Mouse (Mus musculus): ENCODE results near the gene Dnaja1. TPM values are rescaled to one million over a fixed set of nuclear protein-coding genes. Genes with fewer than 3 reads are reported as not detected.

Dnaja1 gene
- polyA plus RNA-seq, 1 experiment from 2014 or later, result 481 TPM

- no peak overlapping the region for H3K27ac ChIP-seq (ENCODE audit: low read length)
- H3K9ac ChIP-seq (replicated peaks; ENCODE audit: low read length), result no peak overlapping the region
- no peak for ATAC-seq (ENCODE audit: low FRiP score, low TSS enrichment)
- H3K27me3 ChIP-seq (ENCODE audit: insufficient read depth, low read length), result no peaks in the 10 kb centered on the region
- peaks cover 45% of the 10 kb centered on the region for H3K36me3 ChIP-seq (ENCODE audit: insufficient read depth, low read length)
- H3K4me2 ChIP-seq (replicated peaks; ENCODE audit: low read depth, low read length), result no peak overlapping the region
- no peak overlapping the region for H3K4me3 ChIP-seq (ENCODE audit: low read length)
- peaks cover 22% of the 10 kb centered on the region for H3K4me1 ChIP-seq (ENCODE audit: insufficient read depth, low read length)
- WGBS, result 87% methylated on average over 1 of the region's 1 CpGs
- H3K9me3 ChIP-seq (ENCODE audit: low read length), result no peaks in the 10 kb centered on the region
These were observed 5.3 kb downstream of the Dnaja1 start for GRCm38 (mm10) chr4:40727247-40727646.

GRCm38 (mm10) chr4:40731262-40731661 lies 9.3 kb downstream of the Dnaja1 start:
- peaks cover 53% of the 10 kb centered on the region for H3K36me3 ChIP-seq (ENCODE audit: insufficient read depth, low read length)
- no peak overlapping the region for H3K9ac ChIP-seq (replicated peaks; ENCODE audit: low read length)
- no peaks in the 10 kb centered on the region for H3K27me3 ChIP-seq (ENCODE audit: insufficient read depth, low read length)
- H3K9me3 ChIP-seq (ENCODE audit: low read length), result no peaks in the 10 kb centered on the region
- no peak for ATAC-seq (ENCODE audit: low FRiP score, low TSS enrichment)
- no peak overlapping the region for H3K4me2 ChIP-seq (replicated peaks; ENCODE audit: low read depth, low read length)
- H3K27ac ChIP-seq (ENCODE audit: low read length), result no peak overlapping the region
- no peaks in the 10 kb centered on the region for H3K4me1 ChIP-seq (ENCODE audit: insufficient read depth, low read length)
- H3K4me3 ChIP-seq (ENCODE audit: low read length), result no peak overlapping the region

- 78% methylated on average over 1 of the region's 1 CpGs for WGBS
- H3K4me1 ChIP-seq (ENCODE audit: insufficient read depth, low read length), result no peaks in the 10 kb centered on the region
- no peak overlapping the region for H3K4me2 ChIP-seq (replicated peaks; ENCODE audit: low read depth, low read length)
- H3K9ac ChIP-seq (replicated peaks; ENCODE audit: low read length), result no peak overlapping the region
- no peaks in the 10 kb centered on the region for H3K27me3 ChIP-seq (ENCODE audit: insufficient read depth, low read length)
- H3K36me3 ChIP-seq (ENCODE audit: insufficient read depth, low read length), result peaks cover 54% of the 10 kb centered on the region
- ATAC-seq (ENCODE audit: low FRiP score, low TSS enrichment), result peak; percentile 51; the same call in 1 of the 2 replicates
- no peak overlapping the region for H3K4me3 ChIP-seq (ENCODE audit: low read length)
- H3K27ac ChIP-seq (ENCODE audit: low read length), result no peak overlapping the region
- no peaks in the 10 kb centered on the region for H3K9me3 ChIP-seq (ENCODE audit: low read length)
These were observed 13.4 kb downstream of the Dnaja1 start for GRCm38 (mm10) chr4:40735351-40735750.

- H3K36me3 ChIP-seq (ENCODE audit: insufficient read depth, low read length), result peaks cover 24% of the 10 kb centered on the region
- H3K9me3 ChIP-seq (ENCODE audit: low read length), result no peaks in the 10 kb centered on the region
- 0 out of 2 replicates have a peak, but pooled peaks cover 3% of the 10 kb centered on the region for H3K27me3 ChIP-seq (ENCODE audit: insufficient read depth, low read length)
- H3K4me2 ChIP-seq (replicated peaks; ENCODE audit: low read depth, low read length), result peak overlapping the region; percentile 84
- peak overlapping the region; percentile 99 for H3K4me3 ChIP-seq (ENCODE audit: low read length)
- no peaks in the 10 kb centered on the region for H3K4me1 ChIP-seq (ENCODE audit: insufficient read depth, low read length)
- H3K27ac ChIP-seq (ENCODE audit: low read length), result peak overlapping the region; percentile 56; the same call in 1 of the 2 replicates
- peak; percentile 87 for ATAC-seq (ENCODE audit: low FRiP score, low TSS enrichment)
- under 1% methylated on average over 39 of the region's 39 CpGs for WGBS
- H3K9ac ChIP-seq (replicated peaks; ENCODE audit: low read length), result peak overlapping the region; percentile 97
These were observed 35.3 kb downstream of the Dnaja1 start for GRCm38 (mm10) chr4:40757157-40757779.

GRCm38 (mm10) chr4:40757780-40758420 lies 36.0 kb downstream of the Dnaja1 start, which contains the start of gene Smu1:
Gene Smu1, minus strand, starts transcription at chr4:40757923.
- ATAC-seq (ENCODE audit: low FRiP score, low TSS enrichment), result peak; percentile 97
- WGBS, result under 1% methylated on average over 40 of the region's 40 CpGs
- 0 out of 2 replicates have a peak, but pooled peaks cover 3% of the 10 kb centered on the region for H3K27me3 ChIP-seq (ENCODE audit: insufficient read depth, low read length)

GRCm38 (mm10) chr4:40759876-40760275 lies 37.9 kb downstream of the Dnaja1 start:
- H3K4me2 ChIP-seq (replicated peaks; ENCODE audit: low read depth, low read length), result no peak overlapping the region
- no peak overlapping the region for H3K4me3 ChIP-seq (ENCODE audit: low read length)
- H3K27me3 ChIP-seq (ENCODE audit: insufficient read depth, low read length), result 0 out of 2 replicates have a peak, but pooled peaks cover 3% of the 10 kb centered on the region
- peaks cover 4% of the 10 kb centered on the region for H3K36me3 ChIP-seq (ENCODE audit: insufficient read depth, low read length)
- H3K27ac ChIP-seq (ENCODE audit: low read length), result no peak overlapping the region
- no peak for ATAC-seq (ENCODE audit: low FRiP score, low TSS enrichment)
- no peaks in the 10 kb centered on the region for H3K9me3 ChIP-seq (ENCODE audit: low read length)
- no peaks in the 10 kb centered on the region for H3K4me1 ChIP-seq (ENCODE audit: insufficient read depth, low read length)
- H3K9ac ChIP-seq (replicated peaks; ENCODE audit: low read length), result no peak overlapping the region
- 51% methylated on average over 5 of the region's 5 CpGs for WGBS

More at GRCm38 (mm10) chr4:40757780-40758420, 36.0 kb downstream of the Dnaja1 start, which contains the start of gene Smu1:
- no peaks in the 10 kb centered on the region for H3K4me1 ChIP-seq (ENCODE audit: insufficient read depth, low read length)
- peak within 1 kb of the TSS; percentile 97 for H3K9ac ChIP-seq (replicated peaks; ENCODE audit: low read length)
- H3K4me3 ChIP-seq (ENCODE audit: low read length), result peak within 1 kb of the TSS; percentile 99
- no peaks in the 10 kb centered on the region for H3K9me3 ChIP-seq (ENCODE audit: low read length)
- peak within 1 kb of the TSS; percentile 56; the same call in 1 of the 2 replicates for H3K27ac ChIP-seq (ENCODE audit: low read length)
- peak within 1 kb of the TSS; percentile 84 for H3K4me2 ChIP-seq (replicated peaks; ENCODE audit: low read depth, low read length)
- peaks cover 19% of the 10 kb centered on the region for H3K36me3 ChIP-seq (ENCODE audit: insufficient read depth, low read length)

- Histone ChIP-seq H3K4me3 (ENCODE audit: low read length) (no peak overlapping the region), H3K9me3 (ENCODE audit: low read length) (no peaks in the 10 kb centered on the region), H3K36me3 (ENCODE audit: insufficient read depth, low read length) (no peaks in the 10 kb centered on the region), H3K27ac (ENCODE audit: low read length) (peak overlapping the region; percentile 65), H3K27me3 (ENCODE audit: insufficient read depth, low read length) (no peaks in the 10 kb centered on the region), H3K4me1 (ENCODE audit: insufficient read depth, low read length) (peaks cover 29% of the 10 kb centered on the region), H3K4me2 (replicated peaks; ENCODE audit: low read depth, low read length) (peak overlapping the region; percentile 46), H3K9ac (replicated peaks; ENCODE audit: low read length) (peak overlapping the region; percentile 45; the same call in 1 of the 2 replicates)
- ATAC-seq (ENCODE audit: low FRiP score, low TSS enrichment), result peak; percentile 67; the same call in 1 of the 2 replicates
- WGBS, result 16% methylated on average over 12 of the region's 12 CpGs
These were observed 52.6 kb downstream of the Dnaja1 start for GRCm38 (mm10) chr4:40774279-40775259.

GRCm38 (mm10) chr4:40776416-40776815 lies 54.5 kb downstream of the Dnaja1 start:
- 78% methylated on average over 4 of the region's 4 CpGs for WGBS
- no peak for ATAC-seq (ENCODE audit: low FRiP score, low TSS enrichment)

GRCm38 (mm10) chr4:40777116-40777515 lies 55.2 kb downstream of the Dnaja1 start:
- 21% methylated on average over 2 of the region's 2 CpGs for WGBS
- Histone ChIP-seq H3K27ac (ENCODE audit: low read length) (peak overlapping the region; percentile 30; the same call in 1 of the 2 replicates), H3K27me3 (ENCODE audit: insufficient read depth, low read length) (no peaks in the 10 kb centered on the region), H3K9me3 (ENCODE audit: low read length) (no peaks in the 10 kb centered on the region), H3K4me1 (ENCODE audit: insufficient read depth, low read length) (peaks cover 43% of the 10 kb centered on the region), H3K4me2 (replicated peaks; ENCODE audit: low read depth, low read length) (no peak overlapping the region), H3K36me3 (ENCODE audit: insufficient read depth, low read length) (no peaks in the 10 kb centered on the region), H3K9ac (replicated peaks; ENCODE audit: low read length) (no peak overlapping the region), H3K4me3 (ENCODE audit: low read length) (no peak overlapping the region)
- no peak for ATAC-seq (ENCODE audit: low FRiP score, low TSS enrichment)

More at GRCm38 (mm10) chr4:40776416-40776815, 54.5 kb downstream of the Dnaja1 start:
- no peak overlapping the region for H3K27ac ChIP-seq (ENCODE audit: low read length)
- H3K9me3 ChIP-seq (ENCODE audit: low read length), result no peaks in the 10 kb centered on the region
- no peak overlapping the region for H3K9ac ChIP-seq (replicated peaks; ENCODE audit: low read length)
- H3K4me3 ChIP-seq (ENCODE audit: low read length), result no peak overlapping the region
- H3K4me2 ChIP-seq (replicated peaks; ENCODE audit: low read depth, low read length), result no peak overlapping the region
- no peaks in the 10 kb centered on the region for H3K27me3 ChIP-seq (ENCODE audit: insufficient read depth, low read length)
- H3K36me3 ChIP-seq (ENCODE audit: insufficient read depth, low read length), result no peaks in the 10 kb centered on the region
- peaks cover 36% of the 10 kb centered on the region for H3K4me1 ChIP-seq (ENCODE audit: insufficient read depth, low read length)
